Mouse (Mus musculus) spleen, adult 2 months (tissue): ENCODE data around the gene Polr3e.

Experiments used
- CTCF ChIP-seq: fragments of 200-500 bp; IDR thresholded peaks from 2 replicates; pipeline ENCODE4 v1.5.1; 2011; ENCODE audit warnings: mild to moderate bottlenecking, inconsistent platforms; ENCODE audit not compliant: insufficient read depth, insufficient read length, insufficient replicate concordance; ENCODE audit errors: extremely low read depth
- POLR2A ChIP-seq: fragments of 200-500 bp; IDR thresholded peaks from 2 replicates; pipeline ENCODE4 v1.6.1; 2011; ENCODE audit warnings: low read depth, low read length, inconsistent platforms

GRCm38 (mm10) chr7:120974001-120974400 is 56.5 kb downstream of the Polr3e start:
- TF ChIP-seq CTCF (no peak), POLR2A (no peak)
